Mouse (Mus musculus): ENCODE measurements around the gene Polr3gl.

The Polr3gl gene

DNA sequence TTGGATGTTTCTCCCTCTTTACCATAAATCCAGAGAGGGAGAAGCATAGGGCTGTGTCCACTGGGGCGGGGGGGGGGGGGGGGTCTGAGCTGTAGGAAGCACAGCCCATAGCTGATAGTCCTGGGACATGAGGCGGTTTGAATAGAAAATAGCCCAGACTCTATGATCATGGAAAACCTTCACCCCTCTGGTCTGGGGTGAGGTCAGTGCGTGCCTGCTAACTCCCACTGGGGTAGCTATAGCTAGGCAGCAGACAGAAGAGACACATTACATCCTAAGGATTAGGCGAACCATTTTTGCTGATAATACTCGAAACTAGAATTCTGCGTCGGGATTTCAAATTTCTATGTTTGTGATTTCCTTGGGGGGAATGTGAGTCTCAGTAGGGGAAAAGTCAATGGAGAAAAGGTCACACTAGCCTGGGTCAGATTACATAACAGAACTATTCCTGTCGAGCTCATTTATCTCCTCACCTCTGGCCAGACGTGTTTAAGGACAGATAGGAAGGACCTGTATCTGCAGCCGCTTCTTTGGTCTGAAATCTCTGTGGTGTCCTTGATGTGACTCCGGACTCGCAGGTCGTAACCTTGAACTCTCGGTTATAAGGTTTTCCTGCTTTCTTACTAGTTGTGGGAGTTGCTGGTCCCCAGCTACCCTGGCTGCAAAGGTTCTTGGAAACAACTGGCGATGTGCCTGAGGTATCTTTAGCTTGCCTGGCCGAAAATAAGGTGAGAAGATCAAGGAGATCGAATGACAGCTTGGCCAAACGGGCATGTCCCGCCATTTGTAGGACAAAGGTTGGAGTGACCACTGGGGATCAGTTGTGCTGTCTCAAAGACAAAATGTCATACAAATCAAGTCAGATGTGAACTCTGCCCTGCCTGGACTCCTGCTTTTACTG lies 20.1 kb downstream of the Polr3gl start:
- in situ Hi-C loops (cut with MboI), result no loop called here

- in situ Hi-C loops (cut with MboI), result no loop called here
Observed at GRCm38 (mm10) chr3:96571896-96572698, 21.9 kb downstream of the Polr3gl start.

GRCm38 (mm10) chr3:96571336-96571735 lies 22.6 kb downstream of the Polr3gl start:
- in situ Hi-C loops (cut with MboI), result no loop called here

DNA sequence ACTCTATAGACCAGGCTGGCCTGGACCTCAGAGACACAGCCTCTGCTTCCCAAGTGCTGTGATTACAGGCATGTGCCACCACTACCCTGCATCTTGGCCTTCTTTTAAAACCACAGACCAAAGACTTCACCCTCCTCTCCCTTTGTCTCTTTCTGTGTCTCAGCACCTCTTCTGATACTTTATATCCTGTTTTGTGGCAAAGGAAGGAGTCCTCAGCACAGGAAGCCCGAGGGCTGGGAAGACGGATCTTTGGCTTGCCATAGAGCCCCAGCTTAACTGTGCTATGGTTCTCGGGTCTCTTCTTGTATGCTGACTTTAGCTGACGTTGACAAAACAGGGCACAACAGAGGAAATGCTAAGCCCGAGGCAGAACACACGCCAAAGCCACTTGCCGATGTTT lies 23.3 kb downstream of the Polr3gl start:
- in situ Hi-C loops (cut with MboI), result no loop called here

DNA sequence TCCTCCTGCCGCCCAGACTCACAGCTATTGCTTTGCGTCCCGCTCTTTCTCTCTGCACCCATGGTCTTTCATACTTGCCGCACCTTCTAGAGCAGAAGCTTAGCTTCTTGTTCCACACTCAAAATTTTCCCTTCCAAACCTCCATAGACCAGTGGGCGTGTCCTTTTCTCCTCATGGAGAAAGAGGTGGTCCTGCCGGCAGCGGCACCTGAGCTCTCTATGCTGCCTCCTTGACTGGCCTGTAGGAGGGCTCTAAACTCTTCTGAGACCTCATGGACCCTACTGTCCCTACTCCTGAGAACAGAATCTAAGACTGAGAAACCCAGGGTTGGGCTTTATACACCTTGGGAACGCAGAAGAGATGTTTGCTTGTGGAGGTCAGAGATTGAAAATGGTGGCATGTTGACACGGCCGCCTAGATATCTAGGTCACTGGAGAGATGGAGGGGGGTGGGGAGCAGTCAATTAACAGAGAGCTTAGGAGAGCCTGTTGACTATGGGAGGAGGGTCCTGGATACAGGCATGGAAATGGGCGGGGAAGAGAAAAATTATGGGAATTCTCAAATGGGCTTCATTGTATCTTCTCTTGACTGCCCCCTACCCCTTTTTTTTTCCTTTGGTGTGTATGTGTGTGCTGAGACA lies 23.9 kb downstream of the Polr3gl start:
- in situ Hi-C loops (cut with MboI), result no loop called here

GRCm38 (mm10) chr3:96569506-96569905 lies 24.5 kb downstream of the Polr3gl start:
- in situ Hi-C loops (cut with MboI), result no loop called here

DNA sequence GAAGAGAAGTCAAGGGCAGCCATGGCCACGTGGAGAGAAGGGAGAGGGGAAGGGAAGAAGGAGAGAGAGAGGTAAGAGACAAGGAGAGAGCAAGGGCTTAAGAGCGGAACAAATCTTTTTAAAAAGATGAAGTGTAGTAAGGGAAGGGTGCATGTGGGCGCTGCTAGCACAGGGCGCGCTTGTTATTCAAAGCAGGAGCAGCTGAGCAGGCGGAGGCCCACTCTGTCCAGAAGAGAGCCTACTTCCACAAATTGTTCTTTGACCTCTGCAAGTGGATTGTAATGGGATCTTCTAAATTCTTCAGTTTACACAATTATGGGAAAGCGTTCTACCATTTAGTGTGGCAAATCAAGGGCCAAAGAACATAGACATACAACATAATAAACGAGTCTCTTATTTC lies 25.4 kb downstream of the Polr3gl start:
- in situ Hi-C loops (cut with MboI), result no loop called here

GRCm38 (mm10) chr3:96566661-96567450 lies 27.1 kb downstream of the Polr3gl start:
- in situ Hi-C loops (cut with MboI), result no loop called here

- in situ Hi-C loops (cut with MboI), result no loop called here
Observed at GRCm38 (mm10) chr3:96565105-96565504, 28.9 kb downstream of the Polr3gl start.

DNA sequence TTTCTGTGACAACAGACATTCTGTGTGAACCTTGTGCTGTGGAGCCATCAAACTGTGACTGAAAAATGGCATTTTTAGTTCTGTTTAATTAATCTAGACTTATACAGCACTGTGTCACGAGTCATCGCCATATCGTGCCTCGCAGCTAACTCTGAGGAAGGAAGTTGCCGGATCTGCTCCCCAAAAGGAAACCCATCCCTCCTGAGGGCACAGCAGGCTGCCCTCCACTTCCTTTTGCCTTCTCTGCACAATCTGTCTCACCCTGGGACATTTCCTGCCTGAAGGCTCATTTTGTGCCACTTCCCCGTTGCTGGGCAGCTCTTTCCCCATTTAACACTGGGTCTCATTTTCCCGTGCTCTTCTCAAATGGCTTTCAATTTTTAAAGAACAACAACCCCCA lies 29.3 kb downstream of the Polr3gl start:
- in situ Hi-C loops (cut with MboI), result no loop called here

- in situ Hi-C loops (cut with MboI), result no loop called here
Observed at GRCm38 (mm10) chr3:96563911-96564632, 29.9 kb downstream of the Polr3gl start.

- in situ Hi-C loops (cut with MboI), result no loop called here
Observed at GRCm38 (mm10) chr3:96563267-96563666, 30.7 kb downstream of the Polr3gl start.

DNA sequence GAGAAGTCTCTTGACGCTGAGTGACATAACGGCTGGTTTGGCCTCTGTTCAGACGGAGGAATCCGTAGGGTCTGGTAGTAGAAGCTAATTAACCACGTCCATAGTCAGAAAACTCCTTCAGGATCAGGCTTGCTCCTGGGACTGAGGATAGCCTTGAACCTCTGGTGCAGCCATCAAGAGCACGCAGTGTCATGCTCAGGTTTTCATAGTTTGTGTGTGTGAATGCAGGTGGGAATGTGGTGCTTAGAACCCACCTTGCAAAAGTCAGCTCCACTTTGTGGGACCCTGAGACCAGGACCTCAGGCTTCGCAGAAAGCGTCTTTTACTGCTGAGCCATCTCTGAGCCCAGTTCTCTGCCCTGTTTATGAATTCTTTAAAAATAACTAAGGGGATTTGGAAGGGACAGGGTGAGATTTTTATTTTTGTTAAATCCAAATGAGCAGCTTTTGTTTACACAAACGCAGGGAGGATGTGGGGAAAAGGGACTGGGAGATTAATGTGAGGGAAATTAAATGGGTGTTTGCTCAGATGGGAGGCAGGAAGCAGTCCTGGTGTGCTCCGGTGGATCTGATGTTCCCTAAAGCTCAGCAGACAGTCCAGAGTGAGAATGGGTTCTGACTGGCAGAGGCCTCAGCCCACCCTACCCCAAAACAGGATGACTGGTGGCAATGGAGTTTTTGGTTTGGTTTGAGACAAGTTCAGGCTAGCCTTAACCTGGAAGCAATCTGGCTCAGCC lies 31.9 kb downstream of the Polr3gl start:
- in situ Hi-C loops (cut with MboI), result no loop called here

DNA sequence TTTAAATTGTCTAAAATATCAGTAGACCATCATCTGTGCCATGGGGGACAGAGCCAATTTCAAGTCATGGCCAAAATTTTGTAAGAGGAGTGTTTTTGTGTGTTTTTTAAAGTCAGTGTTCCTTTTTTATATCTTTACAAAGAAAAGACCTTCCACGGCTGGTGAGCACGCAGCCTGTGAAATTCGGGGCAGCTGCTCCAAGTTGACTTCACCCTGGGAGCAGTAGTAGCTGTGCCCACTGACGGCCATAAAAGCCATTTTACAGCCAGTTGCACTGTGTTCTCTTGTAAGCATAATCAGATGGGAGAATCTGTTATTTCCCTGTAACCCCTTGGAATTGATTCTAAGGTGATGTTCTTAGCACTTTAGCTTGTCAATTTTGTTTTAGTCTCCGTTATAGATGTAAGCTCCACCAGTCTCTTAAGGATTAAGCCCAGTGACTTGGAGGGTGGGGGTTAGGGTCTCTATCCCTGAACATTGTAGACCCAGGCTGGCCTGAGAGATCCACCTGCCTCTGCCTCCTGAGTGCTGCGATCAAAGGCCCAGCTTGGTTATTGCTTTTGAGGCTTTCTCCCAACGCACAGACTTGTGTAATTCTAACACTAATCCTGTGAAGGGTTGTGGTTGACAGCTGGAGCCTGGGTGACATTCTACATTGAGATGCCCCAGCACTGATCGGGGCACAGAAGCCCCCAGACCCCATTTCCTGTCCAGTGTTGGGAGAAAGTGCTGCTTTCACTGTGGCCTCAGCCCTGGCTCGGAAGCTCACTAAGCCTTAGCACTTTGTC lies 32.9 kb downstream of the Polr3gl start:
- in situ Hi-C loops (cut with MboI), result no loop called here

GRCm38 (mm10) chr3:96559911-96560850 lies 33.8 kb downstream of the Polr3gl start:
- in situ Hi-C loops (cut with MboI), result no loop called here

DNA sequence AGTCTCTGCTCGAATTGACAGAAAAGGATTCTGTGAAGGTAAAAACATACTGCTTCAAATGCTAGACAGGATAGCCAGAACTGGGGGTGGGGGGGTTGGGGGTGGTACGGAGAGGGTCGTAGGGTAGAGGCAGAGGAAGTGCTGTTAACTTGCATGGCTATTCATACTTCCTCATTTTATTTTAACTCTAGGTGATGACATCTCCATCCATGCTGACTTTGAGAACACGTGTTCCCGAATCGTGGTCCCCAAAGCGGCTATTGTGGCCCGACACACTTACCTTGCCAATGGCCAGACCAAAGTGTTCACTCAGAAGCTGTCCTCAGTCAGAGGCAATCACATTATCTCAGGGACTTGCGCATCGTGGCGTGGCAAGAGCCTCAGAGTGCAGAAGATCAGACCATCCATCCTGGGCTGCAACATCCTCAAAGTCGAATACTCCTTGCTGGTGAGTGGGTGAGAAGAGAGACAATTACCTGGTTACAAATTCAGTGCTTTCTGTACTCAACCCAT lies 34.5 kb downstream of the Polr3gl start:
- in situ Hi-C loops (cut with MboI), result no loop called here

GRCm38 (mm10) chr3:96558668-96559196 lies 35.2 kb downstream of the Polr3gl start:
- in situ Hi-C loops (cut with MboI), result no loop called here

- in situ Hi-C loops (cut with MboI), result no loop called here
Observed at GRCm38 (mm10) chr3:96558159-96558558, 35.8 kb downstream of the Polr3gl start.
